Mouse (Mus musculus) stomach, postnatal 0 days (tissue): ENCODE measurements at regions not wholly inside any gene's neighbourhood (a gene's known extent, or its start where the extent isn't known, plus 50 kb on each side); places are given as distances from the start of the nearest gene placed in this dataset.

Experiments
- CTCF ChIP-seq: IDR thresholded peaks from 2 replicates; pipeline ENCODE4 v1.5.1; 2016; ENCODE audit warnings: antibody characterized with exemption, low read depth, mild to moderate bottlenecking, moderate library complexity
- EP300 ChIP-seq: optimal IDR thresholded peaks from 2 replicates; pipeline ENCODE3; 2016; ENCODE audit warnings: antibody characterized with exemption

DNA sequence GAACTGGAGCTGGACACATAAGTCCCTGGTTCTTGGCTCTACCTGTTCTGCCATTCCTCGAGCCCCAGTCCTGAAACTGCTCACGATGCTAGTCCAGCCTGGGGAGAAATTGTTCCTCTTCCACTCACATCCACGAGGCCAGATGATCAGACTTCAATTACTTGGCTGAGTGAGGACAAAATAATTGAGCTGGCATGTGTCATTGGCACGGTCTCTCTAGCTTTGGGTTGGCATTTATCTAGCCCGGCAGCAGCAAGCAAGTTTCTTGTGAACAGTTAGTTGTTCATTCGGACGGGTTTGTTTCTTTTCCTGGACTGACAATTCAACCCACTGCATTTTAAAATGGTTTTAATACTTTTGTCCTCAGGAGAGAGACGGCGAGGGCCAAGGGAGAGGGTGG lies 482.2 kb upstream of the Gm19410 start:
- TF ChIP-seq EP300, result no peak
- TF ChIP-seq CTCF, result no peak
